Mouse (Mus musculus): ENCODE results near the gene Csnk1g2.

Gene Csnk1g2

GRCm38 (mm10) chr10:80682003-80682402 is 59.4 kb downstream of the Csnk1g2 start:
- DNase-seq: no peak

GRCm38 (mm10) chr10:80683647-80684046 is 61.0 kb downstream of the Csnk1g2 start:
- DNase-seq: no peak

- DNase-seq: no peak
Measured at GRCm38 (mm10) chr10:80684214-80684613, 61.6 kb downstream of the Csnk1g2 start.

- no peak for DNase-seq
Measured at GRCm38 (mm10) chr10:80684984-80685383, 62.3 kb downstream of the Csnk1g2 start.

GRCm38 (mm10) chr10:80686617-80687016 is 64.0 kb downstream of the Csnk1g2 start:
- no peak for DNase-seq

GRCm38 (mm10) chr10:80687850-80688249 is 65.2 kb downstream of the Csnk1g2 start:
- DNase-seq: peak; percentile 71

Measured in cerebellum, adult 8-10 months (tissue).